Mouse (Mus musculus): ENCODE measurements around the gene Tnxb.

The Tnxb gene

DNA sequence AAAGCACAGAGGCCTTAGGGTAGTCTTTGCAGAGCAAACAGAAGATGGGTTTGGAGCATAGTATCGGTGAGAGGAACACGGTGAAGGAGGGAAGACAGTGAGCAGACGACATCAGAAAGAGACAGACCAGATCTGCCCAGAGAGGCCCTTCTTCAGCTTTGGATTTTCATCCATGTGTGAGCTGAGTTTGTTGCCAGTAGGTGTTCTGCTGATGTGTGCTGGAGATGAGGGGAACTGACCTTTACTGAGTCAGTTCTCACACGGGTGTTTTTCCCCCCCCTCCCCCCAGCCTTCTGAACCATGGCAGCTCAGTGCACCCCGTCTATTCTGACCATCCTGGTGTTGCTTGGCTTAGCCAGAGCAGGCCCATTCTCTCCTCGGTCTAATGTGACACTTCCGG is at the start of gene Tnxb:
Gene Tnxb, plus strand, starts transcription at position 301 of the 400 bp plus-strand sequence.
- DNase-seq (ENCODE audit: low spot score), result no peak

DNA sequence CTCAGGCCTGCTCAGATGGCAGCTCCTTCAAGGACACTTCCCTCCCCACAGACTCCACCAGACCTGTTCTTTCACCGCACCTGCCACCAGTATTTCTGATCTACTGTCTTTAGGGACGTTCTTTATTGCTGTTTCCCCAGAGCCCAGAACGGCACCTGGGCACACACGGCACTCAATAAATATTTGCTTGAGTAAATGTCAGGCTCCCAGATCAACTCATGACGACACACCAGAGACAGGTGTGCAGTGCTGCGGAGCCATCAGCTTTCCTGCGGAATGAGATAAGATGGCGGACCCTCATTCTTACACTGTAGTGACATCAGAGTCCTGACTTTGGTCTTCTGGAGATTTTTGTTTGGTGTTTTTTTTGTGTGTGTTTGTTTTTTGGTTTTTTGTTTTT is 49.3 kb upstream of the Tnxb start:
- no peak for DNase-seq (ENCODE audit: low spot score)

DNA sequence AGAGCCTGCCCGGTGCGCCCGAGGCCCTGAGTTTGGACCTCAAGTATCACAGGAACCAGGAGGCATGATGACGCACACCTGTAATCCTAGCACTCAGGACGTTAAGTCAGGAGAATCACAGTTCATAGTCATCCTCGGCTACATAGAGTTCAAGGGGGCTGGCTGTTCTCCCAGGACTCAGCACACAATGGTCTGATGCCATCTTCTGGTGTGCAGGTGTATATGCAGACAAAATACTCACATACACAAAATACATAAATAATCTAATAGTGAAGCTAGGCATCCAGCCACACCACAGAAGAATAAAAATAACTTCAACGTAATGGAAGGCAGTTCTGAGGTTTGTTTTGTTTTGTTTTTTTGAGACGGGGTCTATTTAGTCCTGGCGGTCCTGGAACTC is 47.2 kb upstream of the Tnxb start:
- DNase-seq (ENCODE audit: low spot score), result no peak

DNA sequence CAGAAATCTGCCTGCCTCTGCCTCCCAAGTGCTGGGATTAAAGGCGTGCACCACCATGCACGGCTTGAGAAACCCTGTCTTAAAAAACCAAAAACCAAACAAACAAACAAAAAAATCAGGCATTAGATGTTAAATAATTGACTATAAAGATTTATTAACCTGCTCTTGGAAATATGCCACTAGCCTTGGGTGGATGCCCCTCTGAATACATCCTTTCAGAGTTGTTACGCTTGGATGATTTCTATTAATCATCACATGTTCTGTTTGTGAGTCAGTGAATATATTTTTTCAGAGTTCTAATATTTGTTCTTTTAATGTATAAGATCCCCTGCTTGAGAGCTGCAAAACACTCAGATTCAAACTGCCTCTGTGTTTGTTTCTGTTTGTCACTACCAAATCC is 45.4 kb upstream of the Tnxb start:
- no peak for DNase-seq (ENCODE audit: low spot score)

DNA sequence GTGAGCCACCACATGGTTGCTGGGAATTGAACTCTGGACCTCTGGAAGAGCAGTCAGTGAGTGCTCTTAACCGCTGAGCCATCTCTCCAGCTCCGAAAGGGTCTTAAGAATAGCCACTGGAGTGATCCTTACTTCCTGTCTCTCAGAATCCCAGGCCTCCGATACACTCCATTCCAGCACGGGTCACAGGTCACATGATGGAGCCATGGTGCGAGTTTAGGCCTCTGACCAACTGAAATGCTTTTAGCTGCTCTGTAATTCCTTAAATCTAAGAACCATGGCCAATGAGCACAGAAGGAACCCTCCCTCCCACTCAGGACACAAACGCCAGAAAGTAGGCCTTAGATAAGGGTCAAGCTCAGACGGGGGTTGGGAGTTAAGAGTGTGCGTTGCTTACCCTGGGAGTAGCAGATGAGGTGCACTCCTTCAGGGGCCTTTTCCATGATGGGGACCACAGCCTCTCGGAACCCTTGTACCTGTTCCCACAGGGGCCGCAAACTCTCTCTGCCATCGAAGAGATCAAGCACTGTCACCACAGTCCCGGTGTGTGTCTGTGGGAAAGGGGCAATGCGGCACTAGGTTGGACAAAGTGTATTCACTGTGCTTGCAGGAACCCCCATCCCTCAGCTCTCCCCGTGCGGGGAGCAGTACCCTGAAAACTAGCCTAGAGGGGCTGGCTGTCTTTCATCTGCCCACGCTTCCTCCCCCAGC is 44.1 kb upstream of the Tnxb start:
- DNase-seq (ENCODE audit: low spot score), result no peak

DNA sequence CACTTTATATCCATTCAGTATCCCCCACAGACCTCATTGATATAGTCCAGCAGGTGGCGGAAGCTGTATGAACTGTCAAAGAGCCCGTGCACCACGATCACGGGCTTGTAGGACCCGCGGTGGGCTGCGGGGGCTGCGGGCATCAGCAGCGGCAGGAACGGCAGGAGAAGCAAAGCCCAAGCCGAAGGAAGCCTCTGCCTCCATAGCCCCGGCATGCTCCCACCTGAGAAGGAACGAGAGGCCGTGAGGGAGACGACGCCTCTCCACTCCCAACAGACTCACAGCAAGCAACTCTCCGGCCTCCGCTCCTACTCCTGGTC is 43.6 kb upstream of the Tnxb start:
- peak; percentile 73 for DNase-seq (ENCODE audit: low spot score)

DNA sequence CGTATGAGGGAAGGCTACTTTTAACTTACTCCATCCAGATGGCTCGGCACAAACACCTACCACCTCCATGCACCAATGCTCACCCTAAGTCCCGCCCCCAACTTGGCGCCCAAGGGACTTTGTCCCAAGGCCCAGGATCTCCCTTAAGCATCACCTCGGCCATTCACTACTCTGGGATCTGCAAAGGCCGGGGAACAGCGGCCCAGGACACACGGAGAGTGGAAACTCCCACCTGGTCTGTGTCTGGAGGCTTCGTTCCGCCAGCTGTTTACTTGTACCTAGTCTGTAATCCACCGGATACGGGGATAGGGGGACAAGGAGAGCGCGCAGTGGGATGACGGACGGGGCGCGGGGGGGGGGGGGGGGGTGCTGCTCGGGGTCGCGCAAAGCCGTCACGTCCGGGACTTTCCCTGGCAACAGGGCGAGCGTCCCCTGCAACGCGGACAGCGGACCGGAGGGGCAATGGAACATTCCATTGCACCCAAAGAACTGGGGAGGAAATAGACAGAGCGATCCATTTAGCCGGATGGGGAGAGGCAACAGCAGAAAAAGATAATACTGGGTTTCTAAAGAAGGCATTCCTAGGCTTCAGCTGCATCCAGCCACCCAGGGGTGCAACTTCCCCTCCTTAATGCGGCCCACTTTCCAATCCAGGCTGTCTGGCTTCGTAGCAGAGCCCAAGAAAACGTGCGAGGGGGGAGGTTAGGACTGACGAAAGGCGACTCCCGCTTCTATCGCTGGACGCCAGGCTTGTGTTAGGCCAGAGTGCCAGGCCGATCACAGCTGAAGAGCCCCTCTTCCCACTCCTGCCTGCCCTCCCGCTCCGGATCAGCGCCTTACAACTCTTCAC is 43.0 kb upstream of the Tnxb start:
- peak; percentile 87 for DNase-seq (ENCODE audit: low spot score)

DNA sequence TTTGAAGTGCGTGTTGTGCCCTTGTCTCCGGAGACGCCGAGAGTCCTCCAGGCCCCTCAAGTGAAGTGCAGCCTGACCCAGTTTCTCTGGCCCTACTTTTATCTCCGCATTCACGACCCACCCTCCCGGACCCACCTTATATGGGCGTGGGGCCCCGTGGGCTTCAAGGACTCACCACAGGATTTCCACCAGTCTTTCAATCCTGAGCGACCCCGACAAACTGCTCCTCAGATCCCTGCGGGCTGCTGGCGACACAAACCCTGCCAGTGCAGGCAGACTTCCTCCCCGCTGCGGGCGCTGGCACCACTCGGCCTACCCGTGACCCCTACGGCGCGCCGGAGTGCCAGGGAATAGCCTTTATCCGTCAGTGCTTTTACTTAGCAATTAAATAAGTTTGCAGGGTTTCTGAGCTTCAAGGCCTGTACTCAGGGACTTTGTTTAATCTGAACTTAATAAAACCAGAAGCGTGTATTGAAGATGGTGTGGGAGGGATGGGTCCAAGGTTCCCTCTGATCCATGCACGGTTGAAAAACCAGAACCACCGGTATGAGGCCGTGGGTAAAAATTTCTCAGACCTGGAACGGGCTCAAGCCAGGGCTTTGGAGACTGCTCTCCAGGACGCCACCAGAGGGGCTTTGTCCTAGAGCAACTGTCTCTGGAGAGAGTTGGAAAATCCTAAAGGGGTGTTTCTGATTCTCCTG is 42.2 kb upstream of the Tnxb start, which contains the start of gene Ppt2:
Gene Ppt2, minus strand, starts transcription at position 568 of the 701 bp plus-strand sequence.
- peak; percentile 64 for DNase-seq (ENCODE audit: low spot score)

DNA sequence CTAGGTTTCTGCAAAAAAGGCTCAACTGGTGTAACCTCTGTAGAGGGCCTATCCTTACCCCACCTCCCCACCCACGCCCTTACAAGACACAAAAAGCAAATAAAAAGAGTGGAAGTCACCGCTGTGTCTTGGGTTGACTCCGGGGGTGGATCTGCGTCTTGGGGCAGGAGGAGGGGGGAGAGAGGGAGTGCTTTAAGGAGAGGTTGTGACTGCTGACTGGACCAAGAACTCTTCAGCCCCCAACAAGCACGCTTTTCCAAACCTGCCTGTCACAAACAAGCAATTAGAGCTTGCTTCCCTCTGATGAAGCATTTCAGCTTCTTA is 41.7 kb upstream of the Tnxb start:
- DNase-seq (ENCODE audit: low spot score), result no peak

DNA sequence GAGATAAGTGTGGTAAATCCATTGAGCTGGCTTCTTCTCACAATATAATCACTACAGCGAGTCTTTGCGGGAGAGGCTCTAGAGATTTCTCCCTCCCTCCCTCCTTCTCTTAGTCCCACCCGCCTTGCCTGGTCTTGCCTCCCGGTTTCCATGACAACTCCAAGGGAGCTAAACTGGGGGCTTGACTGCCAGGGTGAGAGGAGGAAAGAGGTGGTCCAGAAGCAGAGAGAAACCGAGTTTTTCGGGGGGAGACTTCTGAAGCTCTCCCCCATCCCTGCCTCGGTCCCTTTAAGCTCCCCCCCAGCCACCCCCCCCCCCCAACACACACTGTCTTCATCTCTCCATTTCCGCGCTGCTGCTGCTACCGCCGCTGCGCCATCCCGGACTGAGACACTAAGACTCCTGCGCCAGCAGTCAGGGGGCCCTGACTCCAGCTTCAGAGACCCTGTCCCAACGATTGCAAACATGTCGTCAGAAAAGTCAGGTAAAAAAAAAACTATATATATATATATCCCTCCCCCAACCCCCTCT is 41.0 kb upstream of the Tnxb start, which contains the start of gene Prrt1:
Gene Prrt1, plus strand, starts transcription at position 313 of the 531 bp plus-strand sequence.
- peak; percentile 35 for DNase-seq (ENCODE audit: low spot score)

DNA sequence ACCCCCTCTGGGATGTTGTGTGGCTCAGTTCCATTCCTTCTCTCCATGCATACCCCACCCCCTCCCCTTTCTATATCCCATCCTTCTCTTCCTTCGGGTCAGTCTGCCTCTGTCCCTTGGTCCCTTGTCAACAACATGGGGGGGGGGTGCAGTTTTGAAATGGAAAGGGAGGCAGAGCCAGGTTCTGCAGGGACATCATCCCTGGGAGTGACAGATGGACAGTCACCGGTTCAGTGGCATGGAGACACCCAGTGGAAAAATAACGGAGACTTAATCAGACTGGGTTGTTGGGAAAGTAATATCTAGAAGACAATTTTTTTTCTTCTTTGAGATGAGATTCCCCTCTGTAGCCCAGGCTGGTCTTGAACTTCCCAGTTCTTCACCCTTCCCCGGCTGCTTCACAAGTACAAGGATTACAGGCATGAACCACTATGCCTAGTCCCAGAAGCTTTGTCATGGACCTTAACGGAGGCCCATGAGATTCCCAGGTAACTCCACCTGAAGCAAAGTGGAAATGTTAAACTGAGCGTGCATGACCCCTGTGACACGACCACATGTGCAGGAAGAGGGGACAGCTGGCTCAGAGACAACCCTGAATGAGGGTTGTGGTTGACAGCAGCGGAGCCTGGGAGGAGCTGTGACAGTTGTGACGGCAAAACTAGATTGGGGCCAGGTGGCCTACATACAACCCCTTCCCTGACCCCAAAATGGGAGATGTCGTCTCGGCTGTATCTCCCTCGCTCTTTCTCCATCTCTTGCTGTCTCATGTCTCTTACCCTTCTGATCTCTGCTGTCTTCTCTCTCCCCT is 40.3 kb upstream of the Tnxb start:
- DNase-seq (ENCODE audit: low spot score), result no peak

DNA sequence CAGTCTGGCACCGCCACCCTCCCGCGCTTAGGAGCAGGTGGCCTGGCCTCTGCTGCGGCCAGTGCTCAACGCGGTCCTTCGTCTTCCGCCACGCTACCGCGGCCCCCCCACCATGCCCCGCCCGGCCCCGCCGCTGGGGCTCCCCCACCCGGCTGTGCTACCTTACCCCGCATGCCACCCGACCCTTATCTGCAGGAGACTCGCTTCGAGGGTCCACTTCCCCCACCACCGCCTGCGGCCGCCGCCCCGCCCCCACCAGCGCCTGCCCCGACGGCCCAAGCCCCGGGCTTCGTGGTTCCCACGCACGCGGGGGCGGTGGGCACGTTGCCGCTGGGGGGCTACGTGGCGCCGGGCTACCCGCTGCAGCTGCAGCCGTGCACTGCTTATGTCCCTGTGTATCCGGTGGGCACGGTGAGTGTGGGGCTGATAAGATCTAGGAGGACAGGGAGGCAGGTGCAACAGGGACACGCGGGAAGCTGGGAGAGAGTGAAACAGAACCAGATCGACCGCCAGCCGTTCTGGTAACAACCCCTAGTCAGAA is 39.5 kb upstream of the Tnxb start:
- DNase-seq (ENCODE audit: low spot score), result no peak

DNA sequence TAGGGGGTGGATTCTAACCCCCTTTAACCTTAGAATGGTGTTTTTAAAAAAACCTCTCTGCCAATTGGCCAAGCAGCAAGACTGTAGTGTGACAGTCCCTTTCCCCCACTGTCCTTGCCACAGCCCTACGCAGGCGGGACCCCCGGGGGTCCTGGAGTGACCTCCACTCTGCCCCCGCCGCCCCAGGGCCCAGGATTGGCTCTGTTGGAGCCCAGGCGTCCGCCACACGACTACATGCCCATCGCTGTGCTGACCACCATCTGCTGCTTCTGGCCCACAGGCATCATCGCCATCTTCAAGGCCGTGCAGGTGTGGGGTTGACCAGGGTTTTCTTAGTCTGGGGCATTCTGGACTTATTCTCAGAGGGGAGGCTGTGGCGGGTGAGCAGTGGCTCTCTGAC is 38.7 kb upstream of the Tnxb start:
- DNase-seq (ENCODE audit: low spot score), result no peak

DNA sequence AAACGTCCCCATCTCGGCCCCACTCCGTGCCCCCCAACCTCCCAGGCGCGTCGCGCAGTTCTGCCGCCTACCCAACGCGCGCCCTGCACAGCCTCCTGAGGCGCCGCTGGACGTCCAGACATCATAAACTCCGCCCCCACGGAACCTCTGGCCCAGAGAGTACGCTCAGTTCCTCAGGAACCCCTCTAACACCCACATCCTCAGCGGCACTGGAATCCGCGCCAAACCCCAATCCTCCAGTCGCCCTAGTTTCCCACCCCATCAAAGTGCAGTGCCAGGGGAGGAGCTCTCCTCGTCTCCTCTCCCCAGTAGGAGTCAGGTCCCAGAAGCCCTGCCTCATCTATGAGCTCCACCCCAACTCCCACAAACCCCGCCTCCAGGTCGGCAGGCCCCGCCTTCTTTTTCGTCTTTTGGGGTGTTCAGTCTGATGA is 38.1 kb upstream of the Tnxb start:
- no peak for DNase-seq (ENCODE audit: low spot score)

DNA sequence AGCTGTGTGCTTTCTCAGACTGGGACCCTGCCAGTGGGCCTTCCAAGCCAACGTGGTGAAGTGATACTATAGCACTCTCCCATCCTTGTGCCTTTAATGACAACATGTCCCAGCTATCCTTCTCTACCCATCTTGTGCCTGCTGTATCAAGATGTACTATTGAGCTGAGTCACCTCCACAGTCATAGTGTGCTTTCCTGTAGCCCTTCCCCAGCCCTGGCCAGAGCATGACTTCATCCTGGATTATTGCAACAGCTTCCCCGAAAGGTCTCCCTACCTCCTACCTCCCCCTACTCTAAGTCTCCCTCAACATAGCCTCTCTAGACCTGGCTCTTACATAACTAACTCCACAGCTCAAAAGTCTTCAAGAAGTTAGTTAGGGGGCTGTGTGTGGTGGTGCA is 34.7 kb upstream of the Tnxb start:
- DNase-seq (ENCODE audit: low spot score), result no peak

DNA sequence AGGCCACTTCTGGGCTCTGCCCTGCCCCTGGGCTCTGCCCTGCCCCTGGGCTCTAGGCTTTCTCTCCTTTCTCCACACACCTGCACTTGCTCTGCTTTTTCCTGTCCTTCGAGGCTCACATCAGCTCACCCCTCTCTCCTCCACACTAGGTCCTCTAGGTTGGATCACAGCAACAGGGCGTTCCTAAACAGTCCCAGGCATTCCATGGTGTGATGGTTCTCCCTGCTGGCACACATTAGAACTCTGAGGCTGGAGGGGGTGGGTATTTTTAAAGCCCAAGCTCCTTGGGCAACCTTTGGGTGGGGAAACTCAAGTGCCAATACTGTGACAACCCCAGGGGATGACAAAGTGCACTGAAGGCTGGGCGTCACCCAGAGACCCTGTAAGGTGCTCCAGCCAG is 32.9 kb upstream of the Tnxb start:
- DNase-seq (ENCODE audit: low spot score), result no peak

DNA sequence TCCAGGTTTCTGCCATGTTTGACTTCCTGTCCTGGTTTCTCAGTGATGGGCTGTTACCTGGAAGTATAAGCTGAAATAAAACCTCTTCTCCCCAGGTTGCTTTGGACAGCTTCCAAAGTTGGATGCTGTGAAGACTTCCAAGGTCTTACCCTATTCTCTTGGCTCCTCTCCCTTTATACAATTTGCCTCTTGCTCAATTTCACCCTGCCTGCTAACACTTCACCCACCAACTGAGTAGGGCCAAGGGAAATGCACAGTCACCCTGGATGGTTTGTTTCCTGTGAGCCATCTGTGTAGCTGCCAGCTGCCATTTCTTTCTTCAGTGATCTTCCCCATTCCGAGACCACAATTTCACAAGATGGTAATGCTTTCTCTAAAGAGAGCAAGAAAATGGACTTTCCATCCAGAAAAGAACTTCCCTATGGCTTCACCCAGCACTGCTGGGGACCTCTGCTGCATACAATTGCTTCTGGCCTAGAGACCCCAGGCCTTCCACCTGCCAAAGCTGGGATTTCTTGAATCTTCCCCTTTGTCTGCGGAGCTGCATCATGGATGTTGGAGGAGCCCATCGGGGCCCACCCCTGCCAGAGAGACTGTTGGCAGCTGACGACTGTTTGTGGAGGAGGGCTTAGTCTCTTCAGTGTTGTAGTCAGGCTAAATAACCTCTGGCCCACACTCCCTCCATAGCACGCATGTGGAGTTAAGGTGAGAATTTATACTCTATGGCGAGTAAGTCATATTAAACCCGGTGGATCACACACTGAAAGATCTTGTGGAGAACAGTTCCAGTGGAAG is 30.7 kb upstream of the Tnxb start:
- DNase-seq (ENCODE audit: low spot score), result no peak

DNA sequence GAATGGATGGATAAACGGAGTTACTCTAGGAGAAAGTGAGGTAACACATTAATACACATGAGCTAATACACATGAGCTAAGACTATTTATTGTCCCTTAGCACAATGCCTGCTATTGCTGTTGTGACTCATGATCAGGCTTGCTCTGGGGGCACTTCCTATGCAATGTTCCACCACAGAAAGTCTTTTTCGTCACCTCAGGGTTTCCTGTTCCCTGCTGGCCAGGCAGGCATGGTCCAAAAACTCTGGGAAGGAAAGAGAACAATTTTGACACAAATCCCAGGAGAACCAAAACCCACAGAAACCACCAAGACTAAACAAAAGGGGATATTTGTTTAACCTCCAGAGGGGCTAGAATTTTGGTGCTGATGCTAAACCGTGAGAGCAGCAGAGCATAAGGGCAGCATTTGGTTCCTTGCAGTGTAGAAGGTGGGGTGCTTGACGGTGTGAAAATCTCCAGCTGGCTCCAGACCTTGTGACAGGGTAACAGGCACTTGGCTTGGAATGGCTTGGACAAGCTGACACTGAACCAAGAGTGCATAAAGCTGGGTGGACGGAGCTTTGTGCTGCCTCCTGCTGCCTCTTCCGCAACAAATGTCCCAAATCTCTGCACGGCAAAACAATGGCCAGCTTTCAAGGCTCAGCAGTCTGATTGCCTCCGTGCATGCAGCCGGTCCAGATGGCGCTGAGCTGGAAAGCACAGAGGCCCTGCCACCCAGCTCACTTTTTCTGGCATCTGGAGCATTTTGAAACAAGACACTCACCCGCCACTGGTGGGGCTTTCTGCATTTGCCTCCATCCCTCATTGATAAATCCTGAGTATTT is 29.3 kb upstream of the Tnxb start:
- DNase-seq (ENCODE audit: low spot score), result no peak

DNA sequence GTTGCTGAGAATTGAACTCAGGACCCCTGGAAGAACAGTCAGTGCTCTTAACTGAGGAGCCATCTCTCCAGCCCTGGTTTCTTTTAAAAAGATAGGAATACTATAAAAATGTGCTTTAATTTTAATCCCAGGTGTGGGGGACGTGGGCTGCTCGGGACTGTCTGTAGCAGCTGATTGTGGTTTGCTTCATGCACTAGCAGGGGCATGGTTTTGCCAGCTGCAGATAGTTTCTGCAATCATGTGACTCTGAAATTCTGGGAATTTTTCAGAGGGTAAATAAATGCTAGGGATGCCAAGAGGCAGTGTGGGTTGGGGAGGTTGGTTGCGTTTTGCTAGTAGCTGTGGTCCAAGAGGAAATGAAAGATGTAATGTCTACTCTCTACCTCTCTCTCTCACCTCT is 28.4 kb upstream of the Tnxb start:
- no peak for DNase-seq (ENCODE audit: low spot score)

DNA sequence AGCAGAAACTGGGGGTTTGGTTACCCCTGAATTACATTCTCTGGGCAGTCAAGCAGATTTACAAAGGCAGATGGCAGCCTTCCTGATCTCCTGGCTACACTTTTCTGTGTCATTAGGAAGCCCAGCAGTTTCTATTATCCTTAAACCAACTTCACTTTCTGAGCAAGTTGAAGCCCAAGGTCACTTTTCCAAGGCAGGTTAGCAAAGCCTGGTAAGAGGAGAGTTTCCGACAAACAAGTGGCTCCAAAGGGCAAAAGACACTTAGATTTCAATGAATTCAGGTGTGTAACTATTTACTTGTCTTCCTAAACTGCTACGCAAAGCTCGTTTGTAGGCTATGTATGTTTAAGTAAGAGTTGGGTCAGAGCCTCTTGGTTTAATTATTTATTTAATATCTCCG is 27.0 kb upstream of the Tnxb start:
- no peak for DNase-seq (ENCODE audit: low spot score)

Measured in MN1 (cell line).